Mouse (Mus musculus) limb, embryonic 15.5 days (tissue): ENCODE measurements around the gene Rxra. TPM values are rescaled to one million over a fixed set of nuclear protein-coding genes. Genes with fewer than 3 reads are reported as not detected.

ENCODE experiments used
- ATAC-seq: fragments of 200-750 bp; cut with Nextera tagmentation; 2 replicates; pipeline ENCODE4 v1.8.0; 2017; ENCODE audit warnings: low read depth, moderate TSS enrichment; ENCODE audit not compliant: insufficient number of reproducible peaks, low FRiP score, low TSS enrichment
- H3K27ac ChIP-seq: fragments of 300-500 bp; sonication (generic); 2 replicates; pipeline ENCODE4 v1.5.1; 2015; ENCODE audit warnings: moderate library complexity, mild to moderate bottlenecking, inconsistent platforms
- H3K27me3 ChIP-seq: fragments of 300-500 bp; sonication (generic); 2 replicates; pipeline ENCODE4 v1.6.1; 2015; ENCODE audit warnings: inconsistent platforms
- H3K36me3 ChIP-seq: fragments of 300-500 bp; sonication (generic); 2 replicates; pipeline ENCODE4 v1.6.1; 2015; ENCODE audit warnings: inconsistent platforms
- H3K4me1 ChIP-seq: fragments of 300-500 bp; sonication (generic); 2 replicates; pipeline ENCODE4 v1.6.1; 2015; ENCODE audit warnings: inconsistent platforms
- H3K4me2 ChIP-seq: fragments of 300-500 bp; sonication (generic); 2 replicates; pipeline ENCODE4 v1.6.1; 2015; ENCODE audit warnings: mild to moderate bottlenecking, inconsistent platforms
- H3K4me3 ChIP-seq: fragments of 300-500 bp; sonication (generic); 2 replicates; pipeline ENCODE4 v1.5.1; 2015; ENCODE audit warnings: mild to moderate bottlenecking, inconsistent platforms
- H3K9ac ChIP-seq: fragments of 300-500 bp; sonication (generic); 2 replicates; pipeline ENCODE4 v1.6.1; 2015; ENCODE audit warnings: inconsistent platforms
- H3K9me3 ChIP-seq: fragments of 300-500 bp; sonication (generic); 2 replicates; pipeline ENCODE4 v1.6.1; 2016; ENCODE audit warnings: inconsistent platforms
- WGBS: fragments of 180-500 bp; shearing (Covaris S2); methylation state at CpG from one replicate; pipeline ENCODE4 v1.1.7; 2015; 5-methylcytosine and 5-hydroxymethylcytosine counted together
- polyA plus RNA-seq: library from polyadenylated mRNA; unstranded; fragments of >200 nt; fragmentation: Nextera tagmentation; extraction: Ambion mirVana; gene quantifications from 2 replicates; pipeline ENCODE4 v1.2.1, GENCODE M21; 2015

The Rxra gene
- polyA plus RNA-seq, 1 experiment from 2014 or later, result 19.7 TPM

DNA sequence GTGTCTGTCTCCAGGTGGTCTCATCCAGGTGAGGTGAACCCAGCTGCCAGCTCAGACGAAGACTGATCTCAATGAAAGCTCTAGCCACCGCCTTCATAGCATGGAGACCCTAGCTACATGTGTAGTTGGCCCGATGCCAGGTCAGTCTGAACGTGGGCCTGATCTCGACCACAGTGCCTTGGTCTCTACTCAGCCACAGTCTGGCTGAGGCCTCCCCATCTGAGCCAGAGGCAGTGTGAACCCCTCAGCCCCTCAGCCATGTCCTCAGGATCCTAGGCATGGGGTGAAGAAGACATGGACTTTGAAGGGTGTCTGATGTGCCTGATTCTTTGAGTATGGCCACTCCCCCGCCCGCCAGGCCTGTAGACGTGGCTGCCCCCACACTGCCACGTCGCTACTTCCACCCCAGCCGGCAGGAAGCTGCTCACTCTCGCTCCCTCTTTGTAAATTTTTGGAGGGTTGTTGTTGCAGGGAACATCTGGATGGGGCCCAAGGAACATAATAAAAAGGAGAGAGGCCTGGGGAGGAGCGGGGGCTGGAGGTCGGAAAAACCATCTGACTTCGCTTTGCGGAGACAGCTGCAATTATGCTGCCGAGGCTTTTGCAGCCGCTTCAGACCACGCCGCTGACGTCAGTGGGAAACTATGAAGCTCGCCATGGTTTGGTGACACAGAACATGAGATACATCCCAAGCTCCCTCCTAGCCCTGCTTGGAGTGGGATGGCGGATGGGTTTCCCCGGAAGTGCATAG, 97.9 kb downstream of the Rxra start:
- Histone ChIP-seq H3K9me3 (no peaks in the 10 kb centered on the region), H3K9ac (no peak overlapping the region), H3K4me3 (no peak overlapping the region), H3K36me3 (no peaks in the 10 kb centered on the region), H3K27ac (peak overlapping the region; percentile 96), H3K27me3 (no peaks in the 10 kb centered on the region), H3K4me2 (peak overlapping the region; percentile 5), H3K4me1 (peaks cover 75% of the 10 kb centered on the region)
- 13% methylated on average over 24 of the region's 24 CpGs for WGBS
- peak; percentile 77 for ATAC-seq

DNA sequence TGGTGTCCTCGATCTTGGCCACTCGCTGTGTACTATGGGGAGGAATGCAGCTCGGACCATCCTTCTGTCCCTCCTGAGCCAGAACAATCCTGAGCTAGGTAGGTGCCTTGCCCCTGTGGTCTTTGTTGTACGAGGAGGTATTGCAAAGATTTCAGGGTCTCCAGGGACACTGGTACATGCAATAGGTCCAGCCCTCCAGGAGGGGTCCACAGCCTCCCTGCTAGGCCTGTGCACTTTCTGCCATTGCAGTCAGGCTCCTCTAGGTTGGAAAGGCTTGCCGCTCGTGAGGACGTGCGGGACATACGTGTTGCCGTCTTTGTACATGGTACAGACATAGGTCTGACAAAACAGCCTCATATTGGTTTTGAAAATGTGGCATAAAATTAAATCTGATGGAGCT, 98.8 kb downstream of the Rxra start:
- Histone ChIP-seq H3K27ac (peak overlapping the region; percentile 96), H3K4me3 (no peak overlapping the region), H3K27me3 (no peaks in the 10 kb centered on the region), H3K9me3 (no peaks in the 10 kb centered on the region), H3K9ac (no peak overlapping the region), H3K4me2 (no peak overlapping the region), H3K36me3 (no peaks in the 10 kb centered on the region), H3K4me1 (peaks cover 76% of the 10 kb centered on the region)
- WGBS, result 70% methylated on average over 10 of the region's 10 CpGs
- no peak for ATAC-seq

DNA sequence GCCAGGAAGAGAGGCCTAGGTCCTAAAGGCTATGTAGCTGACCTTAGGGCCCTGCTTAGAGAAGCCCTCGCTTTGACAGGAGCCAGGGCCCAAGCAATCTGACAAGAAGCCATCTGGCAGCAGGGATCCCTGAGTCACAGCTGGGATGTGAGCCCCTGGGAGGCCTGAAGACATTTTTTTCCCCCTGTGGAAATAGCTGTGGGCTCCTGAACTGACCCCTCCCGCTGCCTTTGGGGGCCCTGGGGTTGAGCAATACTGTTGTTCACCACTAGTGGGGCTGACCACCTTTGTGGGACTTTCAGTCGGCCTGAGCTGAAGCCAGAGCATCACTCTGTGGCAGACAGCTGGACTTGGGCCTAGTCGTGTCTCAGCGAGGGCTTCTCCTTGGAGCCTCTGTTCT, 99.4 kb downstream of the Rxra start:
- no peaks in the 10 kb centered on the region for H3K36me3 ChIP-seq
- no peak overlapping the region for H3K4me2 ChIP-seq
- no peak overlapping the region for H3K4me3 ChIP-seq
- no peaks in the 10 kb centered on the region for H3K27me3 ChIP-seq
- no peak for ATAC-seq
- H3K27ac ChIP-seq, result peak overlapping the region; percentile 96
- H3K9ac ChIP-seq, result no peak overlapping the region
- no peaks in the 10 kb centered on the region for H3K9me3 ChIP-seq
- WGBS, result 46% methylated on average over 5 of the region's 5 CpGs
- H3K4me1 ChIP-seq, result peaks cover 77% of the 10 kb centered on the region

DNA sequence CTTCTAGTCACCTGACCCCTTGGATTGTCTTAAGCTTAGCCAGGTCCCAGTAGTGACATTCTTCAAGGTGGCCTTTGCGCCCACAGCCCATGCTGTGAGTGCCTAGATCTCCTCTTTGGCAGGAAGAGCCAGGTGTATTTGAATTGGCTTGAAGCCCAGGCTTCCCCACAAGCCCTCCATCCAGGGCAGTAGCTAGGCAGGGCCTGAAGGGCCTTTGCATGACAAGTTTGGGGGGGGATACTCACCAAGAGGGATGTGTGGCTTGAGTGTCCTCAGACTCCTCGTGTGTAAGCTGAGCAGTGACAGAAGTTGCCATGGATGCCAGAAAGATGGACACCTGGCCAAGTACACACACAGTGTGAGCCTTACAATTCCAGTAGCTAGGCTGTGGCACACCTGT, 101.5 kb downstream of the Rxra start:
- H3K9me3 ChIP-seq, result no peaks in the 10 kb centered on the region
- 58% methylated on average over 2 of the region's 2 CpGs for WGBS
- no peak for ATAC-seq
- H3K27ac ChIP-seq, result no peak overlapping the region
- H3K4me3 ChIP-seq, result no peak overlapping the region
- no peak overlapping the region for H3K4me2 ChIP-seq
- H3K4me1 ChIP-seq, result peaks cover 62% of the 10 kb centered on the region
- H3K36me3 ChIP-seq, result no peaks in the 10 kb centered on the region
- H3K27me3 ChIP-seq, result no peaks in the 10 kb centered on the region
- H3K9ac ChIP-seq, result no peak overlapping the region

DNA sequence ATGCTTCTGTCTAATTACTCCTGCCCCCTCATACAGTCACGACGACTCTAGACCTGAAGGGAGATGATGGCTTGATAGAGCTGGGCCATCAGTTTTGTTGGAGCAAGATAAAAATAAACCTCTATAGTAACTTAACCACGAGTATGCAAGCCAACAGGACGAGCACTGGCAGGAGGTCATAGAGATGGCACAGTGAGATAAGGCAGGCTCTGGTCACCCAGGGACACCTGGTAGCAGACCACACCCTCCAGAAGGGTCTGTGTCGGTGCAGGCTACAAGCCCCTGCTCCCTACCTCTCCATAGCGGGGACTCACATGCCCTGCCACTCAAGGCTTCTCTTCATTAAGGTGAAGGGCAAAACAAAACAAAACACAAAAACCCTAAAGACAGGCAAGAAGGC, 102.0 kb downstream of the Rxra start:
- peaks cover 56% of the 10 kb centered on the region for H3K4me1 ChIP-seq
- H3K27me3 ChIP-seq, result no peaks in the 10 kb centered on the region
- no peak overlapping the region for H3K4me2 ChIP-seq
- H3K9ac ChIP-seq, result no peak overlapping the region
- H3K4me3 ChIP-seq, result no peak overlapping the region
- H3K9me3 ChIP-seq, result no peaks in the 10 kb centered on the region
- H3K36me3 ChIP-seq, result no peaks in the 10 kb centered on the region
- no peak for ATAC-seq
- H3K27ac ChIP-seq, result no peak overlapping the region
- 64% methylated on average over 6 of the region's 6 CpGs for WGBS

DNA sequence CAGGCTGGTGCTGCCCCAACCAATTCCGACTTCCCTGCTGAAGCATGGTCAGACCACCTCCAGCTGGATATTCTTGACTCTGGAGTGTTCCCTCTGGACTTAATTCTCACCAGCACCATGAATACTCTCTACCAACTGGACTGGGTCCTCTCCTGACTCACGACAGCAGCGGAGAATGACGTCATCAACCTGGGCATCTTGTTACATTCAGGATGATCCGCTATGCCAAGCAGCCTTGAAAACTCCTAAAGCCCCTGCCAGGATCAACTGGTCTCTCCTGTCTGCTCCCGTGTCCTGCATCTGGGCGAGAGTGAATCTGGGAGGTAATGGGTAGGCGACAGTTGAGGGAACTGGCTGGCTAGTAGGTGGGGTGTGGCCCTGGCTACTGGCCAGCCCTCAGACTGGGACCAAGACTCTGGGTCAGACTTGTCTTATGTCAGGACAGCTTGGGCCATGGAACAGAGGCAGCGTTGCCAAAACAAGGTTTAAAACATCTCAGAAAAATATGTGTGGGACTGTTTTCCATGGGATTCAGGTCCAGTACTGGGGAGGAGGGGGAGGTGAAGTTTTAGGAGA, 103.1 kb downstream of the Rxra start:
- H3K27ac ChIP-seq, result peak overlapping the region; percentile 63
- 64% methylated on average over 9 of the region's 9 CpGs for WGBS
- H3K4me1 ChIP-seq, result peaks cover 45% of the 10 kb centered on the region
- H3K9me3 ChIP-seq, result no peaks in the 10 kb centered on the region
- H3K36me3 ChIP-seq, result no peaks in the 10 kb centered on the region
- 0 out of 2 replicates have a peak, but pooled peaks have one; percentile 5 for ATAC-seq
- no peak overlapping the region for H3K4me3 ChIP-seq
- no peak overlapping the region for H3K4me2 ChIP-seq
- H3K9ac ChIP-seq, result no peak overlapping the region
- no peaks in the 10 kb centered on the region for H3K27me3 ChIP-seq

DNA sequence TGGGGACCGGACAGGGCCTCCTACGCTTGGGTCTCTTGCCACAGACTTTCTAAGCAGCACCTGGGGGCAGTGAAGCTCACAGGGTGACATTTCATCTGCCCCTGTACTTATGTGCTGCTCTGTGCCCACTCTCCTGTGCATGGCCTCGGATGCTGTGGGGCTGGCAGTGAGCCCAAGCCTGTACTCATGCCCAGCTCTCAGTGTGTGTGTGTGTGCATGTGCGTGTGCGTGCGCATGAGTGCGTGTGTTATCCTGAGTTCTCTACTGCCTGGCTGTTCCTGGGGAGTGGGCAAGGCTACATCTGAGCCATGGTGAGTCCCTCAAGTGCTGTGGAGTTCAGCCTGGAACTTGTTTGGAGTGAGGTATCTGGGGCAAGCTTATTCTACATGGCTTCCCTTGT, 103.9 kb downstream of the Rxra start:
- Histone ChIP-seq H3K36me3 (no peaks in the 10 kb centered on the region), H3K9me3 (no peaks in the 10 kb centered on the region), H3K4me2 (no peak overlapping the region), H3K9ac (no peak overlapping the region), H3K4me1 (peaks cover 38% of the 10 kb centered on the region), H3K27ac (peak overlapping the region; percentile 57), H3K4me3 (no peak overlapping the region), H3K27me3 (no peaks in the 10 kb centered on the region)
- WGBS, result 86% methylated on average over 7 of the region's 7 CpGs
- no peak for ATAC-seq

DNA sequence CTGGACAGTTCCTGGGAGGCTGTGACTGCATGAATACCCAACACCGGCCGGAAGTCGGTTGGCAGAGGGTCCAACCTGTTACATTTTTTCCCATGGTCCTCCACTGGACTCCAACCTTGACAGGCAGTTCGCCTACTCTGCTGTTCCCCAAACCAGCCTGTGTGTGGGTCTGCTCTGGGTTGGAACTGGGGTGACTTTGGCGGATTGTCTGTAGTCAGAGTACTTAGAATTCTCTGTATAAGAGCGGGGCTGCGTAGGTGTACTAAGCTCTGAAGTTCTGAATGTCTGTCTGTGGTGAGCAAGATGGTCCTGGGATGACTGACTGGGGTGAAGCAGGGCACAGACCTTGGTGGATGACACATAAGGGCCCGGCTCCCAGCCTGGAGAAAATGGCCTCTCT, 109.1 kb downstream of the Rxra start:
- Histone ChIP-seq H3K36me3 (no peaks in the 10 kb centered on the region), H3K27ac (no peak overlapping the region), H3K4me2 (no peak overlapping the region), H3K4me1 (peaks cover 18% of the 10 kb centered on the region), H3K27me3 (no peaks in the 10 kb centered on the region), H3K9me3 (no peaks in the 10 kb centered on the region), H3K4me3 (no peak overlapping the region), H3K9ac (no peak overlapping the region)
- ATAC-seq, result no peak
- 90% methylated on average over 8 of the region's 8 CpGs for WGBS

DNA sequence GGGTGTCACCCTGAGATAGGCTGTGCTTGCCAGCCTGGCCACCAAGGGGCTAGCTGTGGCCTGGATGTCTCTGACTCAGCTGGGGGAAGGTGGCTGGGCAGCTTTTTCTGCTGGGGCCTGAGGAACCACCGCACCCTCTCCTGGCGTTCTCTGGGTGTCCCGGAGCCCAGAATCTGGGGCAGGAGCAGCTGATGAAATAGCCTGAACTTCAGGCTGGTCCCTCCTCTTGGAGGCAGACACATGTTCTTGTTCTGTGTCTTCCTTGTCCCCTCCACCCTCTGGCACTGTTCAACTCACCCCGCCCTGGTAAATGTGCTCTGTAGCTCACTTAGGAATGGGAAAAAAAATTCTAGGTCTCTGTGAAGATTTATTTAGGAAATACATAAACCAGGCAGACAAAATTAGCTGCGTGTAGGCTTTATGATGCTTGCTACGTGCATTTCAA, 109.8 kb downstream of the Rxra start:
- Histone ChIP-seq H3K27me3 (no peaks in the 10 kb centered on the region), H3K9ac (no peak overlapping the region), H3K4me3 (no peak overlapping the region), H3K27ac (peak overlapping the region; percentile 72), H3K4me2 (no peak overlapping the region; the same call in 1 of the 2 replicates), H3K9me3 (no peaks in the 10 kb centered on the region), H3K4me1 (peaks cover 16% of the 10 kb centered on the region), H3K36me3 (no peaks in the 10 kb centered on the region)
- 55% methylated on average over 6 of the region's 6 CpGs for WGBS
- ATAC-seq, result peak; percentile 74

DNA sequence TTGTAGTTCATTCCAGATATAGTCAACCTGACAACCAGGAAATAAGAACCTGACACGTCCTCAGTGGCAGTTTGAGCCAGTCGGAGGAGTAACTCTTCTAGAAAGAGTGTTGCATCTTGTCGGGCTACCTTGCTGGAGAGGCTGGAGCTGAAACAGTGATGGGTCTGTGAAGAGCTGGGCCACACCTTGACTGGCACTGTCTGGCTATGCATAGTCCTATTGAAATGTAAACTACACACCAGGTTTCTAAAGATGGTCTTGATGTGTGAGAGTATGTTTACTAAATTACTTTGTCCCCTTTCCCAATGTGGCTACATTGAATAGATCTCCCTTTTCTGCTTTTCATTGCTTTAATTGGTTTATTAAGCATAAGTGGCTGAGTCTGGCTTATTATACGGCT, 115.3 kb downstream of the Rxra start:
- no peak overlapping the region for H3K9ac ChIP-seq
- peaks cover 3% of the 10 kb centered on the region for H3K4me1 ChIP-seq
- H3K27ac ChIP-seq, result no peak overlapping the region
- no peaks in the 10 kb centered on the region for H3K36me3 ChIP-seq
- no peak overlapping the region for H3K4me2 ChIP-seq
- ATAC-seq, result no peak
- H3K27me3 ChIP-seq, result no peaks in the 10 kb centered on the region
- 80% methylated on average over 4 of the region's 4 CpGs for WGBS
- H3K9me3 ChIP-seq, result no peaks in the 10 kb centered on the region
- no peak overlapping the region for H3K4me3 ChIP-seq

DNA sequence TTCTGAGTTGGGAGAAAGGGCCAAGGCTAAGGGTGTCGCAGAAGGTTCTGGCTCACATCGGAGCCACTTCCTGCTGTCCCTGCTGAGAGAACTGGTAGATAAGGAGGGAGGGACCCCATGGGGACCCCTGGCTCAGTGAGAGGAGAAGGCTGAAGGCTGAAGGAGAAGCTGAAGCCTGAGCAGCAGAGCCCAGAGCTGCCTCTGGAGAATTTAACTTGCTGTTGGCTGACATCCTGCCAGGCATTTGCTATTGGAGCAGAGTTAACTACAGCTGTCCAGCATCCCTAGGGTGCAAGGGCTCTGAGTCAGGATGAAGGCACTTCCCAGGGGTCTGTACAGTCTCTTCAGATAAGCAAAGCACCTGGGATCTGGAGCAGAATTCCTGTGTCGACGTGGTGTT, 122.8 kb downstream of the Rxra start:
- no peaks in the 10 kb centered on the region for H3K36me3 ChIP-seq
- no peak for ATAC-seq
- H3K27ac ChIP-seq, result peak overlapping the region; percentile 54; the same call in 1 of the 2 replicates
- 77% methylated on average over 4 of the region's 4 CpGs for WGBS
- H3K9ac ChIP-seq, result no peak overlapping the region
- H3K4me2 ChIP-seq, result no peak overlapping the region
- H3K4me3 ChIP-seq, result no peak overlapping the region
- peaks cover 13% of the 10 kb centered on the region for H3K4me1 ChIP-seq
- no peaks in the 10 kb centered on the region for H3K9me3 ChIP-seq
- H3K27me3 ChIP-seq, result no peaks in the 10 kb centered on the region

DNA sequence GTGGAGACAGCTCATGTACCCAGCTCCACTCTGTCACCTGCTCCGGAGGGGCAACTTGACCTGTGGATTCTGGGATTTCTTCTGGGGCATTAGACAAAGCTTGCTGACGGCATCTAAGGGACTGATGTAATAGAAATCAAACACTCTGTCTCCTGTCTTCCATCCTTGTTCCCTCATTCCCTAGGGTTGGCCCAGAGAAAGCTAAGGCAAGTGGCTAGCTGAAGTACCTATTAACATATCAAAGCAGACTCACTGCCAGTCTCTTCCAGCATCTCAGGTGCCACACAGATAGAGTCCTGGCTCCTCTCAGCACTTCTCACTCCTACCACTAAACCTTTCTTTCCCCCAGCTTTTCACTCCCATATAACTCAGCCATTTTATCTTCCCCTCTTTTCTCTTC, 124.8 kb downstream of the Rxra start:
- no peaks in the 10 kb centered on the region for H3K9me3 ChIP-seq
- H3K4me3 ChIP-seq, result no peak overlapping the region
- no peak for ATAC-seq
- no peak overlapping the region for H3K4me2 ChIP-seq
- 92% methylated on average over 2 of the region's 2 CpGs for WGBS
- no peaks in the 10 kb centered on the region for H3K27me3 ChIP-seq
- H3K9ac ChIP-seq, result no peak overlapping the region
- no peak overlapping the region for H3K27ac ChIP-seq
- no peaks in the 10 kb centered on the region for H3K36me3 ChIP-seq
- H3K4me1 ChIP-seq, result peaks cover 13% of the 10 kb centered on the region
